Mouse (Mus musculus): ENCODE results near the gene Dnah2. TPM values are rescaled to one million over a fixed set of nuclear protein-coding genes. Genes with fewer than 3 reads are reported as not detected.

Gene Dnah2
- polyA plus RNA-seq, 1 experiment from 2014 or later = 2.7 TPM

DNA sequence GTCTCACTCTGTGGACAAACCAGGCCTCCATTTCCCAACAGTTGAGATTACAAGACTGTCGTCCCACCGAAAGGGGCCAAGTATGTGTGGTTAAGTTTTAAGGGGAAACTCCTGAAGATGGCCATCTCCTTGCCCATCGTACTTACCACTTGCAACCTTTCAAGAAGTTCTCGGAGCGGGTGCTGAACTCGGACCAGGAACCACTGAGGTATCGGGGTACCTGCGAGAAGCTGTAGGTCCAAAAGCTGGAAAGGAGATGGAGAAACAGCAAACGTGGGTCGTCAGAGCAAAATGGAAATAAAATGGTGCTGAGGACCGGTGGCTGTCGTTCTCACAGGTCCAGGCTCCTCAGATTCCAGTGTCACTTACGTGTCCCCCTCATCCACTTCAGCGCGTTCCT is 29.4 kb upstream of the Dnah2 start:
- no peaks in the 10 kb centered on the region for H3K9me3 ChIP-seq (replicated peaks; ENCODE audit: control insufficient read depth, low read length)
- no peaks in the 10 kb centered on the region for H3K27me3 ChIP-seq (replicated peaks; ENCODE audit: control insufficient read depth, insufficient read depth, low read length)
- H3K4me2 ChIP-seq (ENCODE audit: low read length) = peak overlapping the region; percentile 85
- 12% methylated on average over 15 of the region's 15 CpGs for WGBS
- DNase-seq (ENCODE audit: low spot score) (no peak), ATAC-seq (no peak)
- H3K9ac ChIP-seq (ENCODE audit: low read length) = peak overlapping the region; percentile 82
- peaks cover 22% of the 10 kb centered on the region for H3K4me1 ChIP-seq (ENCODE audit: control insufficient read depth, insufficient read depth, low read length)
- H3K27ac ChIP-seq (ENCODE audit: low read depth, low read length) = no peak overlapping the region
- peak overlapping the region; percentile 72 for H3K4me3 ChIP-seq (ENCODE audit: low read depth, low read length)
- peaks cover 30% of the 10 kb centered on the region for H3K36me3 ChIP-seq (ENCODE audit: control insufficient read depth, insufficient read depth, low read length)

GRCm38 (mm10) chr11:69576307-69576706 is 27.4 kb upstream of the Dnah2 start:
- ATAC-seq = no peak
- H3K27ac ChIP-seq (ENCODE audit: low read depth, low read length) = no peak overlapping the region
- 78% methylated on average over 5 of the region's 5 CpGs for WGBS
- no peak overlapping the region for H3K4me3 ChIP-seq (ENCODE audit: low read depth, low read length)
- peaks cover 35% of the 10 kb centered on the region for H3K36me3 ChIP-seq (ENCODE audit: control insufficient read depth, insufficient read depth, low read length)
- peaks cover 17% of the 10 kb centered on the region for H3K4me1 ChIP-seq (ENCODE audit: control insufficient read depth, insufficient read depth, low read length)
- DNase-seq (ENCODE audit: low spot score) = no peak
- no peaks in the 10 kb centered on the region for H3K27me3 ChIP-seq (replicated peaks; ENCODE audit: control insufficient read depth, insufficient read depth, low read length)
- H3K4me2 ChIP-seq (ENCODE audit: low read length) = no peak overlapping the region
- 0 out of 2 replicates have a peak overlapping the region, but pooled peaks have one; percentile 7 for H3K9ac ChIP-seq (ENCODE audit: low read length)
- H3K9me3 ChIP-seq (replicated peaks; ENCODE audit: control insufficient read depth, low read length) = no peaks in the 10 kb centered on the region

- no peaks in the 10 kb centered on the region for H3K9me3 ChIP-seq (replicated peaks; ENCODE audit: control insufficient read depth, low read length)
- peaks cover 17% of the 10 kb centered on the region for H3K4me1 ChIP-seq (ENCODE audit: control insufficient read depth, insufficient read depth, low read length)
- H3K27ac ChIP-seq (ENCODE audit: low read depth, low read length) = no peak overlapping the region
- no peak overlapping the region for H3K4me2 ChIP-seq (ENCODE audit: low read length)
- no peak overlapping the region for H3K4me3 ChIP-seq (ENCODE audit: low read depth, low read length)
- ATAC-seq (no peak), DNase-seq (ENCODE audit: low spot score) (peak; percentile 56)
- H3K36me3 ChIP-seq (ENCODE audit: control insufficient read depth, insufficient read depth, low read length) = peaks cover 46% of the 10 kb centered on the region
- 70% methylated on average over 3 of the region's 3 CpGs for WGBS
- H3K27me3 ChIP-seq (replicated peaks; ENCODE audit: control insufficient read depth, insufficient read depth, low read length) = no peaks in the 10 kb centered on the region
- H3K9ac ChIP-seq (ENCODE audit: low read length) = no peak overlapping the region
Observed at GRCm38 (mm10) chr11:69575220-69575619, 26.3 kb upstream of the Dnah2 start.

DNA sequence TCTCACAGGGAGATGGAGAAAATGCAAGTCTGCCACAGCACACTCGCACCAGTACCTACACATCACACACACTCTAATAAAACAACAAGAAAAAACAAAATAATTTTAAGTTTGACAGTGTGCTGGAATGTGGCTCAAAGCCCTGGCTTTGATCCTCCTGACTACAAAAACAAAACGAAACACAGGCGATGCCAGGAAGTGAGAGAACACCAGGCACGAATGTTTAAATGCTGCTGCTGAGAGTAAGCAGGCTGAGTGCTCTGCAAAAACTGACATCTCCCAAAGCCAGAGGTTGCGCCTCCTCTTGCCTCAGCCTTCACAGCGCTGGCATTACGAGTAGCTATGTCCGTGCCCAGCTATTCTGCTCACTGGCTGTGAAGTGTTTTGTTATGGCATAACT is 16.2 kb upstream of the Dnah2 start:
- no peak overlapping the region for H3K4me3 ChIP-seq (ENCODE audit: low read depth, low read length)
- H3K27ac ChIP-seq (ENCODE audit: low read depth, low read length) = no peak overlapping the region
- 84% methylated on average over 8 of the region's 8 CpGs for WGBS
- DNase-seq (ENCODE audit: low spot score) (no peak), ATAC-seq (no peak)
- no peak overlapping the region for H3K9ac ChIP-seq (ENCODE audit: low read length)
- no peaks in the 10 kb centered on the region for H3K27me3 ChIP-seq (replicated peaks; ENCODE audit: control insufficient read depth, insufficient read depth, low read length)
- H3K36me3 ChIP-seq (ENCODE audit: control insufficient read depth, insufficient read depth, low read length) = peaks cover 59% of the 10 kb centered on the region
- H3K4me1 ChIP-seq (ENCODE audit: control insufficient read depth, insufficient read depth, low read length) = peaks cover 16% of the 10 kb centered on the region
- H3K9me3 ChIP-seq (replicated peaks; ENCODE audit: control insufficient read depth, low read length) = no peaks in the 10 kb centered on the region
- no peak overlapping the region for H3K4me2 ChIP-seq (ENCODE audit: low read length)

- H3K9ac ChIP-seq (ENCODE audit: low read length) = no peak overlapping the region
- no peak overlapping the region for H3K27ac ChIP-seq (ENCODE audit: low read depth, low read length)
- DNase-seq (ENCODE audit: low spot score) (no peak), ATAC-seq (no peak)
- H3K4me3 ChIP-seq (ENCODE audit: low read depth, low read length) = no peak overlapping the region
- peaks cover 52% of the 10 kb centered on the region for H3K36me3 ChIP-seq (ENCODE audit: control insufficient read depth, insufficient read depth, low read length)
- H3K27me3 ChIP-seq (replicated peaks; ENCODE audit: control insufficient read depth, insufficient read depth, low read length) = no peaks in the 10 kb centered on the region
- H3K9me3 ChIP-seq (replicated peaks; ENCODE audit: control insufficient read depth, low read length) = no peaks in the 10 kb centered on the region
- no peak overlapping the region for H3K4me2 ChIP-seq (ENCODE audit: low read length)
- 33% methylated on average over 3 of the region's 3 CpGs for WGBS
- H3K4me1 ChIP-seq (ENCODE audit: control insufficient read depth, insufficient read depth, low read length) = peaks cover 16% of the 10 kb centered on the region
Observed at GRCm38 (mm10) chr11:69564391-69564790, 15.5 kb upstream of the Dnah2 start.

DNA sequence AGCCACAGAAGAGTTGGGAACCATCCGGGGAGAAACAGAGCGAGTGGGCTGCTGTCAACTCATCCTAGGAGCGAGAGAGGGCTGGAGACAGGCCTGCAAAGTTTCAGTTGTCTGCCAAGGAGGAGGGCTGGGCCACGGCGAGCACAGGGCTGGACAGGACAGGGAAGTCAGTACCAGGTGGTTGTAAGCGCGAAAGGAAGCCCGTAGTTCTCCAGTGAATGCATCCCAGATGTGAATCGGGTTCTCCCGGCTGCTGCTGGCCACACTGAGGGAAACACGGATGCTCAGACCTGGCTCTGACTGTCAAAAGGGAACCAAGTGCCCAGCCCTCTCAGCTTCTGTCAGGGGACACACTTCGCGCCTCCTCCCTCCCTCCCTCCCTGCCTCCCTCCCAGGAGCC is 14.5 kb upstream of the Dnah2 start:
- ATAC-seq = no peak
- H3K9me3 ChIP-seq (replicated peaks; ENCODE audit: control insufficient read depth, low read length) = no peaks in the 10 kb centered on the region
- peaks cover 46% of the 10 kb centered on the region for H3K36me3 ChIP-seq (ENCODE audit: control insufficient read depth, insufficient read depth, low read length)
- H3K4me2 ChIP-seq (ENCODE audit: low read length) = no peak overlapping the region
- H3K27ac ChIP-seq (ENCODE audit: low read depth, low read length) = no peak overlapping the region
- no peaks in the 10 kb centered on the region for H3K27me3 ChIP-seq (replicated peaks; ENCODE audit: control insufficient read depth, insufficient read depth, low read length)
- WGBS = 91% methylated on average over 13 of the region's 13 CpGs
- no peak overlapping the region for H3K9ac ChIP-seq (ENCODE audit: low read length)
- H3K4me1 ChIP-seq (ENCODE audit: control insufficient read depth, insufficient read depth, low read length) = peaks cover 20% of the 10 kb centered on the region
- no peak overlapping the region for H3K4me3 ChIP-seq (ENCODE audit: low read depth, low read length)
- no peak for DNase-seq (ENCODE audit: low spot score)

DNA sequence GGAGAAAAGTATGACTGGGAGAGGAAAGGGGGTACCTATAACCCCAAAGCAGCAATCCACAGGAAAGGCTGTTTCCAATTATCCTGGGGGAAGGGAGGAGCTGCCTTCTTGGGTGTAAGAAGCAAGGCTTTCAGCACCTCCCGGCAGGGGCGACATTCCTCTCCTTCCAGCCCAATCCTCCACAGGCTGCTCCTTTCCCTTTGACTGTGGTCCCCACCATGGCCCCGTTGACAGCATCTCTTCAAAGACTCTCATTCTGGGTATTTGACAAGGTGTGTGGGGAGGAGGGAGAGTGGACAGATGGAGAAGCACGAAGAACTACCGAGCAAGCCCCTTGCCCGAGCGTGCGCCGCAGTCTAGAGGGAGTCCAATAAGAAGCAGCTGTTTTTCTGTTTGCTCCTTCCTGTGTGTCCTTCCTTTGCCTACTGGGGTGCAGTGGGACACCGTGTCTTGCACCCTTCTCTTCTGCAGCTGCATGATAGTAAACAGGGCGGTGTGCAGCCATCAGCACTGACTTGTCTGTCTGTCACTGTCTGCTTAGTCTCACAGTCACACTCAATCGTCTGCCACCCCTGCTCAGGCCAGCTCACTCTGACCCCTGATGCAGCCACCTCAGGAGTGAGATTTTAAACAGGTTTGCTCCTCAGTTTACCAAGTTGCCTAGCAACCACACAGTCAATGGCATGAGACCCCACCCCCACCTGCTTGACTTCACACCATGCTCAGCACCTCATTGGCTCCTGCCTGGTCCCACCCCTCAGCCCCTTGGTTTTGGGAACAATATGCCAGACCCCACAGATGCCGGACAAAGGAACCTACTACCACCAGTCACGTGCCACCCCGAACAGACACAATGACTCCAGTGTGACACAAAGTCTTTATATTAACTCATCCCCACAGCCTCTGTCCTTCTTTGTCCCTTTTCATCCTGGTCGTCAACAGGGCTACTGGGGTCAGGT is 12.3 kb upstream of the Dnah2 start:
- ATAC-seq = peak; percentile 53
- H3K9ac ChIP-seq (ENCODE audit: low read length) = peak overlapping the region; percentile 2; the same call in 1 of the 2 replicates
- no peaks in the 10 kb centered on the region for H3K9me3 ChIP-seq (replicated peaks; ENCODE audit: control insufficient read depth, low read length)
- peak overlapping the region; percentile 79 for H3K4me2 ChIP-seq (ENCODE audit: low read length)
- H3K4me3 ChIP-seq (ENCODE audit: low read depth, low read length) = peak overlapping the region; percentile 6; the same call in 1 of the 2 replicates
- H3K27me3 ChIP-seq (replicated peaks; ENCODE audit: control insufficient read depth, insufficient read depth, low read length) = no peaks in the 10 kb centered on the region
- H3K36me3 ChIP-seq (ENCODE audit: control insufficient read depth, insufficient read depth, low read length) = peaks cover 27% of the 10 kb centered on the region
- H3K4me1 ChIP-seq (ENCODE audit: control insufficient read depth, insufficient read depth, low read length) = peaks cover 35% of the 10 kb centered on the region
- peak overlapping the region; percentile 75 for H3K27ac ChIP-seq (ENCODE audit: low read depth, low read length)
- WGBS = 22% methylated on average over 16 of the region's 16 CpGs
- peak; percentile 75 for DNase-seq (ENCODE audit: low spot score)

GRCm38 (mm10) chr11:69559851-69560765 is 11.2 kb upstream of the Dnah2 start, which contains the start of gene Efnb3:
Gene Efnb3, minus strand, starts transcription at chr11:69560205.
- H3K9me3 ChIP-seq (replicated peaks; ENCODE audit: control insufficient read depth, low read length) = no peaks in the 10 kb centered on the region
- DNase-seq (ENCODE audit: low spot score) (peak; percentile 85), ATAC-seq (peak; percentile 70)
- peaks cover 42% of the 10 kb centered on the region for H3K4me1 ChIP-seq (ENCODE audit: control insufficient read depth, insufficient read depth, low read length)
- no peaks in the 10 kb centered on the region for H3K27me3 ChIP-seq (replicated peaks; ENCODE audit: control insufficient read depth, insufficient read depth, low read length)
- peak within 1 kb of the TSS; percentile 65 for H3K4me3 ChIP-seq (ENCODE audit: low read depth, low read length)
- peak within 1 kb of the TSS; percentile 83 for H3K27ac ChIP-seq (ENCODE audit: low read depth, low read length)
- WGBS = 1% methylated on average over 49 of the region's 59 CpGs
- H3K36me3 ChIP-seq (ENCODE audit: control insufficient read depth, insufficient read depth, low read length) = peaks cover 20% of the 10 kb centered on the region
- H3K4me2 ChIP-seq (ENCODE audit: low read length) = peak within 1 kb of the TSS; percentile 79
- H3K9ac ChIP-seq (ENCODE audit: low read length) = peak within 1 kb of the TSS; percentile 93
